Mouse (Mus musculus) lung, postnatal 0 days (tissue): Measurements from ENCODE around the gene Ldlrap1.

ENCODE experiments used
- CTCF ChIP-seq: IDR thresholded peaks from 2 replicates; pipeline ENCODE4 v1.5.1; 2016; ENCODE audit warnings: antibody characterized with exemption, mild to moderate bottlenecking
- EP300 ChIP-seq: IDR thresholded peaks from 2 replicates; pipeline ENCODE4 v1.6.1; 2016; ENCODE audit warnings: antibody characterized with exemption, mild to moderate bottlenecking, control low read depth

- TF ChIP-seq CTCF (no peak), EP300 (no peak)
Observed at GRCm38 (mm10) chr4:134721076-134721475, 46.7 kb downstream of the Ldlrap1 start.
